Mouse (Mus musculus): ENCODE measurements at regions not wholly inside any gene's neighbourhood (a gene's known extent, or its start where the extent isn't known, plus 50 kb on each side); places are given as distances from the start of the nearest gene placed in this dataset.

GRCm38 (mm10) chr3:41296152-41296809 is 213.4 kb upstream of the Pgrmc2 start:
- Histone ChIP-seq H3K4me1 (ENCODE audit: control insufficient read depth, insufficient read depth, insufficient read length) (no peaks in the 10 kb centered on the region), H3K36me3 (ENCODE audit: control insufficient read depth, insufficient read depth, low read length) (no peaks in the 10 kb centered on the region), H3K27ac (ENCODE audit: insufficient read depth, low read length) (no peak overlapping the region), H3K27me3 (ENCODE audit: control insufficient read depth, insufficient read depth, low read length) (no peaks in the 10 kb centered on the region), H3K4me3 (ENCODE audit: extremely low read depth, insufficient read depth, insufficient read length) (no peak overlapping the region)
- 86% methylated on average over 11 of the region's 11 CpGs for WGBS
- TF ChIP-seq CTCF (IDR thresholded peaks at IDR 0.05; ENCODE audit: extremely low read depth, insufficient read depth, insufficient read length, insufficient replicate concordance) (no peak), POLR2A (IDR thresholded peaks at IDR 0.05; ENCODE audit: low read depth, low read length) (no peak)
- DNase-seq (ENCODE audit: low read depth in 1 of 2, low spot score in 2 of 2): no peak

- no peak for TF ChIP-seq POLR2A (IDR thresholded peaks at IDR 0.05; ENCODE audit: low read depth, low read length)
- Histone ChIP-seq H3K27ac (ENCODE audit: insufficient read depth, low read length) (no peak overlapping the region), H3K4me3 (ENCODE audit: extremely low read depth, insufficient read depth, insufficient read length) (no peak overlapping the region), H3K36me3 (ENCODE audit: control insufficient read depth, insufficient read depth, low read length) (no peaks in the 10 kb centered on the region), H3K27me3 (ENCODE audit: control insufficient read depth, insufficient read depth, low read length) (no peaks in the 10 kb centered on the region), H3K4me1 (ENCODE audit: control insufficient read depth, insufficient read depth, insufficient read length) (no peaks in the 10 kb centered on the region)
- WGBS: 81% methylated on average over 8 of the region's 8 CpGs
- no peak for DNase-seq (ENCODE audit: low read depth in 1 of 2, low spot score in 2 of 2)
These were observed 212.3 kb upstream of the Pgrmc2 start for GRCm38 (mm10) chr3:41295150-41295549.

GRCm38 (mm10) chr3:41290535-41291307 is 207.9 kb upstream of the Pgrmc2 start:
- Histone ChIP-seq H3K27me3 (ENCODE audit: control insufficient read depth, insufficient read depth, low read length) (no peaks in the 10 kb centered on the region), H3K4me1 (ENCODE audit: control insufficient read depth, insufficient read depth, insufficient read length) (no peaks in the 10 kb centered on the region), H3K36me3 (ENCODE audit: control insufficient read depth, insufficient read depth, low read length) (no peaks in the 10 kb centered on the region), H3K27ac (ENCODE audit: insufficient read depth, low read length) (no peak overlapping the region), H3K4me3 (ENCODE audit: extremely low read depth, insufficient read depth, insufficient read length) (no peak overlapping the region)
- WGBS: 81% methylated on average over 11 of the region's 11 CpGs
- no peak for TF ChIP-seq CTCF (IDR thresholded peaks at IDR 0.05; ENCODE audit: extremely low read depth, insufficient read depth, insufficient read length, insufficient replicate concordance)
- TF ChIP-seq POLR2A (IDR thresholded peaks at IDR 0.05; ENCODE audit: low read depth, low read length): no peak
- no peak for DNase-seq (ENCODE audit: low read depth in 1 of 2, low spot score in 2 of 2)

- 87% methylated on average over 4 of the region's 4 CpGs for WGBS
- Histone ChIP-seq H3K4me1 (ENCODE audit: control insufficient read depth, insufficient read depth, insufficient read length) (no peaks in the 10 kb centered on the region), H3K4me3 (ENCODE audit: extremely low read depth, insufficient read depth, insufficient read length) (no peak overlapping the region), H3K27me3 (ENCODE audit: control insufficient read depth, insufficient read depth, low read length) (no peaks in the 10 kb centered on the region), H3K27ac (ENCODE audit: insufficient read depth, low read length) (no peak overlapping the region), H3K36me3 (ENCODE audit: control insufficient read depth, insufficient read depth, low read length) (no peaks in the 10 kb centered on the region)
- no peak for DNase-seq (ENCODE audit: low read depth in 1 of 2, low spot score in 2 of 2)
- TF ChIP-seq POLR2A (IDR thresholded peaks at IDR 0.05; ENCODE audit: low read depth, low read length) (no peak), CTCF (IDR thresholded peaks at IDR 0.05; ENCODE audit: extremely low read depth, insufficient read depth, insufficient read length, insufficient replicate concordance) (no peak)
These were observed 205.9 kb upstream of the Pgrmc2 start for GRCm38 (mm10) chr3:41288735-41289134.

DNA sequence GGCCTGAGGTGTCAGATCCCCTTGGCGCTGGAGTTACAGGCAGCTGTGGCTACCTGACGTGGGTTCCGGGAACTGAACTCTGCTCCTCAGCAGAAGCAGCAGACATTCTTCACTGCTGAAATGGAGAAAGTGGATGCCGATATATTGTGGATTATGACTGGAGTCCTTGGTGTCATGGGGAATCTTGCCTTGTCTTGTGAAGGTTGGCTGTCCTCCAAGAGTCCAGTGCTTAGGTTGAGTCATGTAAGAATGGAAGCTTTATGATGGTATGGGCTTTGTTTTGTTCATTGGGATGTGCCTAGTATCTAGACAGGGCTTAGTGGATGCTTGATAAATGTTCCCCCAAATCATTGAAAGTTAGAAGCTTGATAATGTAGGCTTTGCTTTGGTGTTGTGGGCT is 205.2 kb upstream of the Pgrmc2 start:
- 93% methylated on average over 4 of the region's 4 CpGs for WGBS

DNA sequence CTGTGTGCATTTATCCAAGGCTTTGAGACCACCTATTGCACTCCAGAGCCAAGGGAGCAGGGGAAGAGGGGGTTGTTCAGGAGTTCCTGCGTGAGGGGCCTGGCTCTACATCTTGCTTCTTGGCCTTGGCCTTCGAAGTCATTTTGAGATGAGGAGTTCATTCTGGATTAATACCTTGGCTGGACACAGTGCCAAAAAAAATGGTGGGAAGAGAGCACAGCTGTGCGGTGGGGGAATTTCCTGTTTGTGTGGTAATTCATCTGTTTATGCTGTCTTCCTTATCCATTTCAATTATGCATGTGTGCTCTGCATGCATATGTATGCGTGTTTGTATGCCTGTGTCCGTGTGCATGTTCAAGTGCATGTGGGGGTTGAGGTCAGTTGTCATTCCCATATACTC is 202.5 kb upstream of the Pgrmc2 start:
- Histone ChIP-seq H3K27ac (ENCODE audit: insufficient read depth, low read length) (no peak overlapping the region), H3K36me3 (ENCODE audit: control insufficient read depth, insufficient read depth, low read length) (no peaks in the 10 kb centered on the region), H3K27me3 (ENCODE audit: control insufficient read depth, insufficient read depth, low read length) (no peaks in the 10 kb centered on the region), H3K4me1 (ENCODE audit: control insufficient read depth, insufficient read depth, insufficient read length) (no peaks in the 10 kb centered on the region), H3K4me3 (ENCODE audit: extremely low read depth, insufficient read depth, insufficient read length) (no peak overlapping the region)
- no peak for DNase-seq (ENCODE audit: low read depth in 1 of 2, low spot score in 2 of 2)
- WGBS: 90% methylated on average over 5 of the region's 5 CpGs
- no peak for TF ChIP-seq CTCF (IDR thresholded peaks at IDR 0.05; ENCODE audit: extremely low read depth, insufficient read depth, insufficient read length, insufficient replicate concordance)
- TF ChIP-seq POLR2A (IDR thresholded peaks at IDR 0.05; ENCODE audit: low read depth, low read length): no peak

More for the DNA sequence above, 205.2 kb upstream of the Pgrmc2 start:
- no peak for TF ChIP-seq POLR2A (IDR thresholded peaks at IDR 0.05; ENCODE audit: low read depth, low read length)
- TF ChIP-seq CTCF (IDR thresholded peaks at IDR 0.05; ENCODE audit: extremely low read depth, insufficient read depth, insufficient read length, insufficient replicate concordance): no peak
- no peaks in the 10 kb centered on the region for H3K36me3 ChIP-seq (ENCODE audit: control insufficient read depth, insufficient read depth, low read length)
- H3K4me3 ChIP-seq (ENCODE audit: extremely low read depth, insufficient read depth, insufficient read length): no peak overlapping the region
- H3K4me1 ChIP-seq (ENCODE audit: control insufficient read depth, insufficient read depth, insufficient read length): no peaks in the 10 kb centered on the region
- no peak for DNase-seq (ENCODE audit: low read depth in 1 of 2, low spot score in 2 of 2)
- no peaks in the 10 kb centered on the region for H3K27me3 ChIP-seq (ENCODE audit: control insufficient read depth, insufficient read depth, low read length)
- H3K27ac ChIP-seq (ENCODE audit: insufficient read depth, low read length): no peak overlapping the region

GRCm38 (mm10) chr3:41284897-41285296 is 202.1 kb upstream of the Pgrmc2 start:
- Histone ChIP-seq H3K4me3 (ENCODE audit: extremely low read depth, insufficient read depth, insufficient read length) (no peak overlapping the region), H3K27me3 (ENCODE audit: control insufficient read depth, insufficient read depth, low read length) (no peaks in the 10 kb centered on the region), H3K36me3 (ENCODE audit: control insufficient read depth, insufficient read depth, low read length) (no peaks in the 10 kb centered on the region), H3K27ac (ENCODE audit: insufficient read depth, low read length) (no peak overlapping the region), H3K4me1 (ENCODE audit: control insufficient read depth, insufficient read depth, insufficient read length) (no peaks in the 10 kb centered on the region)
- TF ChIP-seq CTCF (IDR thresholded peaks at IDR 0.05; ENCODE audit: extremely low read depth, insufficient read depth, insufficient read length, insufficient replicate concordance) (no peak), POLR2A (IDR thresholded peaks at IDR 0.05; ENCODE audit: low read depth, low read length) (no peak)
- DNase-seq (ENCODE audit: low read depth in 1 of 2, low spot score in 2 of 2): no peak
- 20% methylated on average over 13 of the region's 13 CpGs for WGBS
